Mouse (Mus musculus) liver, embryonic 14.5 days (tissue): Measurements from ENCODE around the gene Inpp4a. TPM values are rescaled to one million over a fixed set of nuclear protein-coding genes. Genes with fewer than 3 reads are reported as not detected.

ENCODE experiments used
- ATAC-seq: fragments of 200-750 bp; cut with Nextera tagmentation; 2 replicates; pipeline ENCODE4 v1.8.0; 2017; ENCODE audit warnings: moderate number of reproducible peaks, mild to moderate bottlenecking, moderate library complexity; ENCODE audit not compliant: insufficient read depth
- DNase-seq, 3 experiments: peaks; one replicate each; pipeline ENCODE4 v3.0.0-alpha.2; 2012 to 2013; ENCODE audit warnings: low read depth in 3 of 3, low spot score in 3 of 3
- H3K27ac ChIP-seq: fragments of 300-500 bp; sonication (generic); 2 replicates; pipeline ENCODE4 v1.5.1; 2014; ENCODE audit warnings: moderate library complexity, mild to moderate bottlenecking, control low read depth, inconsistent platforms
- H3K27me3 ChIP-seq: fragments of 300-500 bp; sonication (generic); 2 replicates; pipeline ENCODE4 v1.6.1; 2014; ENCODE audit warnings: mild to moderate bottlenecking, low read length, moderate library complexity; ENCODE audit not compliant: control insufficient read depth, insufficient read depth
- H3K36me3 ChIP-seq: fragments of 300-500 bp; sonication (generic); replicated peaks from 2 replicates; pipeline ENCODE4 v1.6.1; 2014; ENCODE audit warnings: low read depth; ENCODE audit not compliant: control insufficient read depth, insufficient read depth
- H3K4me1 ChIP-seq, 2 experiments: fragments of 200-500 bp in 1 of 2; fragments of 300-500 bp in 1 of 2; sonication (generic) in 1 of 2; replicated peaks; 2 replicates each; pipeline ENCODE4 v1.6.1; 2012 to 2014; ENCODE audit warnings: antibody characterized with exemption in 1 of 2, inconsistent platforms in 1 of 2, low read length in 1 of 2; ENCODE audit not compliant: control insufficient read depth in 2 of 2, insufficient read depth in 2 of 2
- H3K4me2 ChIP-seq: fragments of 300-500 bp; sonication (generic); 2 replicates; pipeline ENCODE4 v1.6.1; 2014; ENCODE audit warnings: low read depth, mild to moderate bottlenecking, control low read depth, moderate library complexity
- H3K4me3 ChIP-seq, 2 experiments: fragments of 200-500 bp in 1 of 2; fragments of 300-500 bp in 1 of 2; sonication (generic) in 1 of 2; 2 replicates each; pipeline ENCODE4 v1.5.1; 2012 to 2014; ENCODE audit warnings: low read depth in 2 of 2, low read length in 2 of 2, mild to moderate bottlenecking in 2 of 2, control low read depth in 1 of 2, inconsistent platforms in 1 of 2, moderate library complexity in 1 of 2; ENCODE audit not compliant: insufficient read depth in 1 of 2
- H3K9ac ChIP-seq: fragments of 300-500 bp; sonication (generic); replicated peaks from 2 replicates; pipeline ENCODE4 v1.6.1; 2014; ENCODE audit warnings: mild to moderate bottlenecking, control low read depth, moderate library complexity
- H3K9me3 ChIP-seq: fragments of 300-500 bp; sonication (generic); 2 replicates; pipeline ENCODE4 v1.6.1; 2016; ENCODE audit warnings: low read length, mixed read lengths; ENCODE audit not compliant: control insufficient read depth
- CTCF ChIP-seq: IDR thresholded peaks from 2 replicates; pipeline ENCODE4 v1.5.1; 2016; ENCODE audit warnings: antibody characterized with exemption, low read depth, control low read depth
- EP300 ChIP-seq: IDR thresholded peaks from 2 replicates; pipeline ENCODE4 v1.6.1; 2016; ENCODE audit warnings: antibody characterized with exemption, low read depth
- WGBS: fragments of 180-500 bp; shearing (Covaris S2); extraction: QIAGEN DNeasy Blood & Tissue Kit; methylation state at CpG from one replicate; pipeline ENCODE4 v1.1.7; 2014; ENCODE audit not compliant: insufficient replicate concordance; 5-methylcytosine and 5-hydroxymethylcytosine counted together
- polyA plus RNA-seq, 2 experiments: library from polyadenylated mRNA; depleted of rRNA in 1 of 2; stranded (reverse) in 1 of 2; unstranded in 1 of 2; fragments of >200 nt; fragmentation: Nextera tagmentation in 1 of 2; extraction: Ambion mirVana in 1 of 2; gene quantifications; 2 replicates each; pipeline versions ENCODE4 v1.2.1 to v1.2.3; 2012 to 2014

The Inpp4a gene
- polyA plus RNA-seq, 2 experiments: 1.7 to 2.2 TPM

DNA sequence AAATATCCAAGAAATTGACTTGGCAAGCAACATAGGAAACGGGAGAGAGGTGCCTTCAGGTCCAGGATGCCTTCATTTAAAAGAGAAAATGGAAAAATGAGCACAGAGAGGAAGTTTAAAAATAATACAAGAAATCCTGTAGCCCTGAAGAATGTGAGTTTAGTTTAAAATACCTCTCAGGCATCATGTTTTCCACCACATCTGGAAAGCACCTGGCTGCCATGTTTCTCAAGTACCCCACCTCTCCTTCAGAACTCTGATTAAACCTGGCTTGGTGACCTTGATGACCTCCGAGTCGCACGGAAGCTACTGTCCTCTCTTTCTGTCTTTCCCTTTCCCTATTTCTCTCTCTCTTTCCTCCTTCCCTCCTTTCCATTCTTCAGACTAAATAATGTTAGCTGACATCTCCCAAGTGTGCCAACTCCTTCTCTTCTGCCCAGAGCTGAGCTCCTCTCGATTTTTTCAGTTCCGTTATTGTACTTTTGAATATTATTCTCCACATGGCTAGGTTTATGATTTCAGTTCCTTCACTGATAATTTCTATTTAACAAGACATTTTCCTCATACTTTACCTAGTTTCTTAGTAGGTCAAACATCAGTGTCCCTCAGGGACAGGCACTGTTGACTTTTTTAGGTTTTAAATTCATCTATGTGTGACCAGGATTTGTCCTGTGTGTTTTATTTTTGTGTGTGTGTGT lies 59.9 kb downstream of the Inpp4a start:
- Histone ChIP-seq H3K4me3 (no peak overlapping the region), H3K27ac (no peak overlapping the region), H3K9me3 (no peaks in the 10 kb centered on the region), H3K36me3 (no peaks in the 10 kb centered on the region), H3K4me1 (no peaks in the 10 kb centered on the region; a peak in 1 of 4 replicates), H3K4me2 (no peak overlapping the region), H3K9ac (no peak overlapping the region), H3K27me3 (no peaks in the 10 kb centered on the region)
- TF ChIP-seq CTCF: no peak
- no peak for TF ChIP-seq EP300
- DNase-seq (no peak), ATAC-seq (no peak)
- 71% methylated on average over 6 of the region's 6 CpGs for WGBS

DNA sequence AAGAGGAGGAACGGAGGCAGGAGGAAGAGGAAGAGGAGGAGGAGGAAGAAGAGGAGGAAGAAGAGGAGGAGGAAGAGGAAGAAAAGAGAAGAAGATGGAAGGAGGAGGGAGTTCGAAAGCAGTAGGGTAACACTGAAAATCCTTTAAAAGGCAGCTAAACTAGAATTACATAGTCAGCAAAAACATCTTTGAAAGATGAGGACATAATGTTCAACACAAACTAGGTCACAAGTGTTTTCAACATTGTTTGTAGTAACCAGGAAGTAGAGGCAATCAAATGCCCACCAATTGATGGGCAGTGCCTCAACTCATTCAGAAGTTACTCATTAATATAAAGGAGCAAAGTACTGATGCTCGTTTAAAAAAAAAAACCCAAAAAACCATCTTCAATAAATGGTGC lies 61.1 kb downstream of the Inpp4a start:
- H3K36me3 ChIP-seq: no peaks in the 10 kb centered on the region
- no peak for ATAC-seq
- H3K4me3 ChIP-seq: no peak overlapping the region
- H3K27ac ChIP-seq: no peak overlapping the region
- no peaks in the 10 kb centered on the region for H3K27me3 ChIP-seq
- no peaks in the 10 kb centered on the region for H3K4me1 ChIP-seq
- no peaks in the 10 kb centered on the region for H3K9me3 ChIP-seq
- H3K4me2 ChIP-seq: no peak overlapping the region
- DNase-seq: no peak
- no peak overlapping the region for H3K9ac ChIP-seq
- no peak for TF ChIP-seq CTCF
- TF ChIP-seq EP300: no peak
- 68% methylated on average over 3 of the region's 3 CpGs for WGBS

DNA sequence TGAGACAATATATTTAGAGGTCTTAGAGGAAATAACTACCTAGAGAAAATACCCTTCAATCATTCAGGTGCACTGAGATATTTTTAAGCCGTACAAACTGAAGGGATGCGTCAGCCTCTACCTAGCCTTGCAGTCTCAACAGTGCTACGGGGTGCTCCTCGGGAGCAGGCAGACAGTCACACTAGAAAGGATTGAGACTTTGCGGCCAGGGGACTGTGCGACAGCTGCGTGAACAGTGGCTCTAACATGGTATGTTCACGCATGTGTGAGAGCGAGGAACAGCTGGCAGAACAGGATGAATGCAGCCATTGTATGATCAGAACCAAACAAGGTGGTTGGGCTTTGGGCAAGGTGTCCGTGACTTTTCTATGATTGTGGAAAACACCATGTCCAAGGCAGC lies 63.1 kb downstream of the Inpp4a start:
- Histone ChIP-seq H3K36me3 (no peaks in the 10 kb centered on the region), H3K4me1 (no peaks in the 10 kb centered on the region), H3K9ac (no peak overlapping the region), H3K27ac (no peak overlapping the region), H3K27me3 (no peaks in the 10 kb centered on the region), H3K4me3 (no peak overlapping the region), H3K4me2 (no peak overlapping the region), H3K9me3 (no peaks in the 10 kb centered on the region)
- 75% methylated on average over 10 of the region's 10 CpGs for whole genome bisulfite sequencing
- DNase-seq: no peak
- TF ChIP-seq EP300: no peak
- ATAC-seq: no peak

DNA sequence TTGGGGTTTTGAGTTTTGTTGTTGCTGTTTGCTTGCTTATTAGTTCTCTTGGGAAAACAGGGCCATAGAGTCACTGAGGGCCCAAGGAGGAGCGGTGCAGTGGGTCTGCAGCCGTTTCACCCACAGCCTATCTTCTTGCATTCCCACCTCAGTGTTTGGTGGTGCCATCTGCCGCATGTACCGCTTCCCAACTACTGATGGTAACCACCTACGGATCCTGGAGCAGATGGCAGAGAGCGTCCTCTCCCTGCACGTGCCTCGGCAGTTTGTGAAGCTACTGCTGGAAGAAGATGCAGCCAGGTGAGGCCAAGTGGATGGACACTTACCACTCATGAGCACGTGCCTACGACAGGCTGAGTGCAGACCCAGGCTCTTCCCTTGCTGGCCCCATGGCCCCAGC lies 68.5 kb downstream of the Inpp4a start:
- WGBS: 76% methylated on average over 10 of the region's 10 CpGs
- Histone ChIP-seq H3K27me3 (no peaks in the 10 kb centered on the region), H3K4me1 (no peaks in the 10 kb centered on the region), H3K9me3 (no peaks in the 10 kb centered on the region), H3K4me3 (no peak overlapping the region), H3K9ac (no peak overlapping the region), H3K36me3 (no peaks in the 10 kb centered on the region), H3K27ac (no peak overlapping the region), H3K4me2 (no peak overlapping the region)
- DNase-seq: no peak
- no peak for TF ChIP-seq EP300
- no peak for ATAC-seq

DNA sequence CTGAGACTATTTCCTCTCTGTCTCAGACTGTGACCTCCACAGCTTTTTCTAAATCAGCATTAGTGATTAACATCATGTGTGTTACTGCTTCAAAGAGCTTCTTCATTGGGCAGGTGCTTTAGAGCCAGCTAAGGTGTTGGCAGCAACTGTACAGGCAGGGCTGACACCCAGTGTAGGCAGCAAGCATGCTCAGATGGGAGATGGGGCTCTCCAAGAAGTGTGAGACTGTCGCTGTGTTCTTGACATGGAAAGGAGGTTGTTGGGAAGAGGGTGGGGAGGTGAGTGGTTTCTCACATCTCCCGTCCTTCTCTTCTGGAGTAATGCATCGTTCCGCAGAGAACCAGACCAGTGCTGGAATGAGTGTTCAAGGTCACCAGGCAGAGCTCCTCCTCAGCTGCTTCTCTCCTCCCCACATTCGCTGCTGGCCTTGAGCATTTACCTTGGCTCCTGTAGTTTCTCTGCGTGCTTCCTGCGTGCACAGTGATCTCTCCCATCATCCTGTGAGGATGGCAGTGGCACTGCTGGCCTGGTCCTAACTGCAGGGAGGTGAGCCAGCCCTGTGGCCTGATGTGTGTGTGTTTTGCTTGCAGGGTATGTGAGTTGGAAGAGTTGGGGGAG lies 69.2 kb downstream of the Inpp4a start:
- Histone ChIP-seq H3K4me3 (no peak overlapping the region), H3K9ac (no peak overlapping the region), H3K27me3 (no peaks in the 10 kb centered on the region), H3K36me3 (no peaks in the 10 kb centered on the region), H3K4me2 (no peak overlapping the region), H3K9me3 (no peaks in the 10 kb centered on the region), H3K4me1 (no peaks in the 10 kb centered on the region), H3K27ac (no peak overlapping the region)
- ATAC-seq (no peak), DNase-seq (no peak)
- 71% methylated on average over 7 of the region's 7 CpGs for WGBS
- no peak for TF ChIP-seq CTCF
- no peak for TF ChIP-seq EP300
